Mouse (Mus musculus) ES-CJ7 (cell line): ENCODE data around the gene Pard3b.

Experiments used
- DNase-seq: peaks from one replicate; pipeline ENCODE4 v3.0.0; 2011; ENCODE audit warnings: low read depth, low spot score

The Pard3b gene

DNA sequence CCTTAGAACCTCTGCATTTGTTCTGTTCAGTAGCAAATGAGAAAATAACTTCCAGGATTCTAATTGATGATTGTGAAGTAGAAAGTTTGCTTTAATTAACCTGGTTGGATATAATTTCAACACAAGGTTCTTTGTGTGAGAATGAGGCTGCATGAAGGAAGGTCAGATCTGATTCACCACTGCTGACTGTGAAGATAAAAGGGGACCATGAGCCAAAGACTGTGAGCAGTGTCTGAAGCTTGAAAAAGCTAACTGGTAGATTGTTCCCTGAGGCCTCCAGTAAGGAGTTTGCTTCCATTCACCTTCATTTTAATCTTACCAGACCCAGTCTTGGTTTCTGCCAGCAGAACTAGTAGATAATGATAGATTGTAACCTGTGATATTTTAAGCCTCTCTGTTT is 108.9 kb downstream of the Pard3b start:
- no peak for DNase-seq

DNA sequence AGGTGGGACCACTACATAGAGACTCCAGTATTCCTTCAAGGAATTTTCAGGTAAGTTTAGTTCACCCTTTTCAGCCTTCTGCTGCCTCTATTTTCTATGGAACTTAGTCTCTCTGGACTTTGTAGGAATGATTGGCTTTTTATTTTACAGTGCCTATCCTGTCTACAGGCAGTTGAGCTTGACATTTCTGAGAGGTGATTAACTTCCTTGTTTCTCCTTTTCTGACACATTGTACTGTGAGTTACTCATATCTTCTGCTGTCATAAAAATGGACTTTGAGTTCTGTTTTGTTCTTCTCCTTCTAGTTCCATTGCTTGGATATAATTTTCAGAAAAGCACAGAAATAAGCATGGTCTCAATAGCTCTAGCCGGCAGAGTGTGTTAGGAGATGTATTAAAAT is 112.4 kb downstream of the Pard3b start:
- no peak for DNase-seq

DNA sequence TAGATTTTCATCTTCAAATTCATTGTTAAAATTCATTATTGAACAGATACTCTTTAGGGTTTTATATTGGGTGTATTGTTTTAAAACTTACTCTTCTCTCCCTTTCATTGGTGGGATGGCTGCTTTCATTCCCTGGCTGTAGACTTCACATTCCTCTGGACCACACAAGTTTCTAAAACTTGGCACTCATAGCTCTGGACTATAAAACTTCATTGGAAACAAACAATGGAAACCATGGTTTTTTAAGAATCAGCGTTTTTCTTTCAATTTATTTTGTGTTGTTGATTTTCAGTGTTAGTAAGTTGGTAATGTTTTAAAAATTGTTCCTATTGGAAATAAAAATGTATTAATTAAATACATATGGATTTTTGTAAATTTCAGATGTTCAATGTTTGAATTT is 118.1 kb downstream of the Pard3b start:
- no peak for DNase-seq

DNA sequence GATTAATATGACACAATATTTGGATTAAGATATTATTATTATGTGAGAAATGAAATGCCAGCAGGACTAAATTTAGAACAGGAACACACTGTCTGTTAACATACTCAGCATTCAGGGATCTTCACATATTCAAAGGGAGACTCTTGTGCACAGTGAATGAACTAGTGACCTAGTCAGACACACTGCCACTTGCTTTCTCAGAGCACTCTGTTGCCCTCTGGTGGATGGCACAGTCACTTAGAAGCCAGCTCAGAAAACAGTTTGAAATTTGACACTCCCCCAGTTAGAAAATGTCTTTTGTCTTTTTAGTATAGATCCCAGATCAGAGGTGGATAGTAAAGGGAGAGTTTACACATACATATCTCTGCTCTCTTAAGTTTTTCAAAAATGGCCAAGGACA is 132.6 kb downstream of the Pard3b start:
- DNase-seq = peak; percentile 84

DNA sequence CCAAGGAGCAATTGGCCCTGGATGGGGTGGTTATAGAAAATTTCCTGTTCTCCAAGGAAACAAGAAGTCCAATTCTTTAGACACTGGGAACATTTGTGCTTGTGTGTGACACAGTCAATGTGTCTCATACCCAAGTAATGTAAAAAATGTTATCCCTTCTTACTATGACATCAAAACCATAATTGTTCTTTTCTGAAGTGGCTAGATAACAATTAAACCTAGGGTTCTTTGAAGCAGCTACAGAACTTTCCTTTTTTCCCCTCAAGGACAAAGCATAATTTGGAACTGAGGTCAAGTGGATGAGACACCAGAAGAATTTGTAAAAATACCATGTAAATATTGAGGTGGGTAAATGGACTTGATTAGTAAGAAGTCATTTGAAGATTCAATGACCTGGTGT is 140.1 kb downstream of the Pard3b start:
- no peak for DNase-seq

DNA sequence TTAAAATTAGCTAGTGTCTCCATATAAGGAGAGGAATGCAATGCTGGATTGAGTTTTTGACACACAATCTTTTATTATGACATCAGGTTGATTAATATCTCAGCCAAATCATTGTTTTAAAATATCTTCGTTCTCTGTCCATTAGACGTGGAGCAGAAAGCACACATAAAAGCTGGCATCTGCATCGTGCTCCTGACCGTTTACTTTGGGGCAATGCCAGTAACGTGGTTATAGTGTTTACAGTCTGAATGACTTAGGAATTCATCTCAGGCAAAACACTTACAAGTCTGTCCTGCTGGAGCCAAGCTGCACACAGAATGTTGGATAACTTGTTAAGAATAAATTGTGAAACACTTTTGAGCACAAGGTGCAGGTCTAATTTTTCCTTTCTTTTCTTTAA is 141.3 kb downstream of the Pard3b start:
- no peak for DNase-seq

DNA sequence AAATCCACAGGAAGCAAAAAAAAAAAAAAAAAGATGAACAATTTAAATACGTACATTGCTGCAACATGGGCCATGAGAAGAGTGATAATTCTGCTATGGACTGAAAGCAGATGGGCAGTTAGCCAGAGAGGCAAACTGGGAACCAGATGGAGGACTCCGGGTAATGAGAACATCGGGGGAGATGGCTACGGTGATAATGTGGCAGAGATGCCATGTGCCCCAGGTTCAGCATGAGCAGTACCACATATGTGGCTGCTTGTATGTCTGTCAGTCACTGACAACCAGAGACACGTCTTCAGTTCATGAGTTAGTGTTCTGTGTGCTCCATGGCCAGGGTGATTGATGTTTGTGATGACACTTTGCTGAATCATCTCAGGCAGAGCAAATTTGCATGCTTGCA is 157.7 kb downstream of the Pard3b start:
- no peak for DNase-seq

DNA sequence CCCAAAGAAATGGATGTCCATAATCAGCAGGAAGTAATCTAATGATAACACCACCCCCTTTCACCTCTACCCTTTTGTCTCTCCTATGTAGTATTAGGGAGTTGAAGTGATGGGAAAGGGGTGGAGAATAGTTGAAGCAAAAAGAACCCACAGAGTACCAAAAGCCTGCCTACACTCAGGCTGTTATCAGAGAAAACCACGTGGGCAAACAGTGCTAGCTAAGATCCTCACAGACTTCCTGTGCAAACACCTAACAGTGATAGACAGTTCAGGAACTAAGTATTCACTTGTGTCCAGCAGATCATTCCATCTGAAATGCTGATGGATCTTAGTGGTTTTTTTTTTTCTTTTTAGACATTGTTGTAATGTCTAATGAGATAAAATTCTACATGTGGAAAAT is 181.6 kb downstream of the Pard3b start:
- DNase-seq = no peak

DNA sequence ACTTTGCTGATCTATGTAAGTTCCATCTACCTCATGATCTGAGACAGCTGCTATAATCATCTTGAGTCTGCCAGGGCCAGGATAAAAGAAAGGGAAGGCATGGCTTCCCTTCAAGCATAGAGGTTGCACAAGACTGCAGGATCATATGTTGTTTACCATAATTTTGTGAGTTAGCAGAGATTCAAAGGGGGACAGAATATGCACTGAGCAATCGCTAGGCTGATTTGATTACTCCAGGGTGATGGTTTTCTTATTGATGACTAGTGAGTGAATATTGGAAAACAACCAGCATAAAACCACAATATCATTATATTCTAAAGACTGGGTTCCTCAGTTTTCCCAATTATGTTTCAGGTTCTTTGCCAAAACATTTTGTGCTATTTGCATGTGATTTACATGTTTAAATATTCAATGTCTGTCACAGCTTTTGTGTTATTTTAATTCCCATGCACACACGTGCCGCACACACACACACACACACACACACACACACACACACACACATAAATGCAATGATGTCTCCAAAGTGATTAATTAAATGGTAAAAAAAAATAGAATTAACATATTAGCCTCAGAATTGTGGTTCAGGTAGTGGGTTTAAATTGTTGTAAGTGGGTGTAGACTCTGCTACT is 187.1 kb downstream of the Pard3b start:
- no peak for DNase-seq

DNA sequence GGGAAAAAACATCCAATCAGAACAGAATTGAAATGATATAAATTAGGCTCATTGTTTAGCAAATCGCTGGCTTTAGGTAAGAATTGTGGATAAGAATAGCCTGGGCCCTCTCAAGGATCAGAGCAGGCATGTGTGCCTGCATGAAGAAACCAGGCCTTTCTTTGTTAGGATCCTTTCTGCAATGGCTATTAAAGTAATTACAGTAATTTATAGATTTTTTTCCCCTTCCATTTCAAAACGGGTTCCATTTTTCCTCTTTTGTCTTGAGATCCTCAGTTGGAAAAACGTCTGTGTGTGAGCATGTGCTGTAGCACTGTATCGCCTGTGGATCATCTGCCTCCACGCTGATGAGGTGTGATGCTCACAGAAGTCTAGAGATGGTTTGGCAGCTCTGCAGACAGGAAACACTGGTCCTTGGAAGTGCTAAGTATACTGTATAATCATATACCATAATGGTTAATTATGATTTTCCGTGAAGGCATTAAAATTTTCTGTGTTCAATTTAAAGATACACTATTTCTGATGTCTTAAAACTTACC is 198.5 kb downstream of the Pard3b start:
- no peak for DNase-seq

DNA sequence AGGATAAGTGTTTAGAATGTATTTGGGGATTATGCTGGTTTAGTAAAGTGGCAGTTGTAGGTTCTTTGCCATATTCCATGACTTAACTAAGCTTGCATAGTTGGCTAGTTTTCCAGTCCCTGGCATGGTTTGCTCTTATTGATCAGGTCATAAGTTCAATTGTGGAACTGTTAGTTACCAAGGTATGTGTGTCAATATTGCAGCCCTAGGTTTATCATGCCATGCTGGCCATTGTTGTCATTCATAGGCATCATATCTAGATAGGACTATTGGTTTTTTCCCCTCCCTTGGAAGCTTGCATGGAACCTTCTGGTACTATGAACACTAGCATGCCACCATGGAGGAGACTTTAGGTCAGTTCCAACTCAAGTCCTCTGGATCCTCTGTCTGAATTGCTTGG is 208.0 kb downstream of the Pard3b start:
- no peak for DNase-seq

DNA sequence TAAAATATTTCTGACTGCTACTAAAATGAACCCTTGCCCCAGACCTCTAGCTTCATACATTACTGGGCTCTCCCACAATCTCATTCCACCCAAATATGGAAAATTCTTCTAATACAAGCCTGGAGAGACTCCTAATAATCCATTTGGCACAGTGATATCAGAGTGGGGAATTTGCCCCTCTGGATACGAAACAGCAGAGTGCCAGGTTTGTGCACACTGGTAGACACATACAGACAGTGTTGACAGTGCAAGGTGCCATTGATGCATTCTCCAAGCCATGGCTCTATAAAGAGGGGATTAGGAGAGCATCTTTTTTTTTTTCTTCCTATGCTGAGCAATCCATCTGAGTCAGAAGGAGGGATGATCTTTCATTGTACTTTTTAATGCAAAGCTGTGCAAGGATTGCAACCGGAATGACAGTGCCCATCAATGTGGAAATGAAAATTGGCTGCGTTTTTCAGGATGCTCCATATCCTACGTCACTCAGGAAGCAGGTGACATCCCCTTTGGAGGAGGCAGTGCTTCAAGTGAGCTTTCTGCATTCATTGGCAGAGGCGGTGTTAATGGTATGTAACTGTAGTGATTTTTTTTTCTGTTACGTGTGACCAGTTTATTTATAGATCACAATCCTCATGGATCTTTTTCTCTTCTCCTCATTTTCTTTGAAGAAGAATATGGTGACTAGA is 210.5 kb downstream of the Pard3b start:
- DNase-seq = no peak

DNA sequence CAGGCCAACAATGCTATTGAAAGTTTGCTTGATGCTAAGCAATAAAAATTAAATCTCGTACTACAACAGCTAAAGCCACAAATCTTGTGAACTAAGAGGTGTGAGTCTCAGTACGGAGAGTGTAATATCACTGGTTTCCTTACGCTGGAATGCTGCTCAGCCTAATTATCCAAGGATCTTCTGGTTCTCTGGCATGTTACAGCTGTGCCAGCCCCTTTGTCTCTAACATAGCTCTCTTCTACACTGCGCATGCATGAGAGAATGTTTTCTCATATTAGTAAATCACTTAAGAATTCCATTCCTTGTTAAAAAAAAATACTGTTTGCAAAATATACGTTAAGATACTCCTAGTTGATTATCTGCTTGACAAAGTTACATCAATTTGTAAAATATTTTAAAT is 211.8 kb downstream of the Pard3b start:
- DNase-seq = no peak

DNA sequence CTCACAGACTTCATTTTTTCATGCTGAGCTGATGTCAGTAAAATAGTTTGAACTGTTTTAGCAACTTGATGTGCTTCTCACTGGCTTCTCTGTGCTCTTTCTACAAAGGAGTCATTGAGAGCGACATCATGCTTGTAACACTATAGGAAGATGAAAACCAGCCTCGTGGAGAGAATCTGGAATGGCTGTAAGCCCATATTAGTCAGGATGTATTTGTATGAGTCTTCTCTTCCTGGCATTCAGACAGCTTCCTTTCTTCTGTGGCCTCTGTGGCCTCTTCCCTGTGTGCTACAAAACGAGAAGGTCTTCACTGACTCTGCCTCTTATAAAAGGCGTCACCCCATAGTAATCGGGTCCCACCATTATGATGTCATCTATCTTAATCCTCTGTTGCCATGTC is 212.6 kb downstream of the Pard3b start:
- DNase-seq = no peak

DNA sequence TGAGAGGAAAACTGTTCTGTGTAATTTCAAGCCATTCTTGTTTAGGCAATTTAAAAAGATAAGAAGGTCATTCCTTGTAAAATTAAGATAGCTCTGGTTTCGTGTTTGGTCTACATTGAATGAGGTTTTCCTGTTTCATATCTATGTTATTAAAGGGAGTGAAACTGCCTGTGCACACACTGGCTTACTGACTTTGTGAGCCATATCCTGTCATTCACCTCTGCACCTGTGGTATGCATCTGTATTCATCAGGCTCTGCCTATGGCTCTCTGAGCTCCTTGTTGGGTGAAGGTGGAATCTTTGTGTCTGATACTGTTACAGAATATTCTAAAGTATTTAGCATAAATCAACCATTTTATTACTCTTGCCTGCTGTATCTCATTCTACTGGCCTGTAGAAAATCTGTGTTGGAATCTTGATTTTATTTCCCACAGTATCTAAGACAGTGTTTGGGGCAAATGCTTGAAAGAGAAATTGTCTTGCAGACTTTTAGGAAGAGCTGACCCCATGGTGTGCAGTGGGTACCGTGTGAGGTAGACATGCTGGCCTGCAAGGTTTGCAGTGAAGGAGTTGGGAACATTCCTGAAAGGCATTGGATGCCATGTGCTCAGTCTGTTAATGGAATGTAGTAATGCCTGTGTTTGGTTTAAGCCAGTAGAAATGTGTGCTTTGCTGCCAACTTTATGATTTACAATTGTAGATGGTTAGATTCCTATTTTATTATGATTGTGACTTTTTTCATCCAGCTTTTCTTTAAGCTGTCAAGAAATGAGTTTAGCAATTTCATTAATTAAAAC is 228.9 kb downstream of the Pard3b start:
- no peak for DNase-seq

DNA sequence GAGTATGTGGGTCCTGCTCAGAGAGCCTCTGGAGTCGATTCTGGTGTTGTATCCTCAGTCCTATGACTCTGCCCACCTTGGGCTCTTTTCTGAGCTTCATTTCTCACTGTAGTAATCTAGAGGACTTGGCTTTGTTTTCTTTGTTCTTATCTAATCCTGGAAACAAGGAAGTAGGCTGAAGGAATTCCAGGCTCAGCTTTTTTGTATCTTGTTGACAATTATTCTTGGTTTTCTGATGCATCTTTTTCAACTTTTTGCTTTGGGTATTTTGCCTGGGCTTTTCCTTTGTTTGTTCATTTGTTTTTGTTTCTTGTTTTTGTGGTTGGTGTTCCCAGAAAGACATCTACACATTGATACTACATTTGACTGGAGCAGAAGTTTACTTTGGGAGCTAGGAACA is 236.3 kb downstream of the Pard3b start:
- no peak for DNase-seq

DNA sequence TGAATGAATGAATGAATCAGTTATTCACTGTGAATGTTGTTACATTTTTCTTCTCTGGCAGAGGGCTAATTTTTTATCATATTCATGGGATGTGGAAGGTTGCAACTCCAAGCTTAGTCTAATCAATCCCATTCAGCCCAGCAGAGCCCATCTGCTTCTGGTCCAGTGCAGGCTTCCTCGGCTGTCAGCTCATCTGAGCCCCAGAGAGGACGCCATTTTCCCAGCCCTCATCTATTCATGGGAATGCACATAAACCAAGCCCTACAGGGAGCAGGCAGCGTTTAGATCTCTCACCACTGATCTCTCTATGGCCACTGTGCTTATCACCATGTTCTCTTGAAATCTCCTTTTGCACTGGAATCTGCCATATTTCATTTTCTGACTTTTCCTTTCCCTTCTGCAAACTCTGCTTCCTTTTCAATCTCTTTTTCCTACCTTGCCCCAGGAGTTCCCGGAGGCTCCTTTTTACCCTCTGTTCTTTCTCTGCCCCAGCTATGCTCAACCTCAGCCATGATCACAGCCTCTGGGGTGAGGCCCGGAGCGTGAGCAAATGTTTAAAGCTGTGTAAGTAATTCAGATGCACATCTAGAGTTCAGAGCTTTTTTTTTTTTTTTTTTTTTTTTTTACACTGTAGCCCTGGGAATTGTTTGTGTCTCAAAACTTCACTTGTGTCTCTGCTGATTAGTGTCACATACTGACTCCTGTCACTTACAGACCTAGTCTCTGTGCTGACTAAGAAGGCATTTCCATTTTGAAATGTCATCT is 241.3 kb downstream of the Pard3b start:
- no peak for DNase-seq

DNA sequence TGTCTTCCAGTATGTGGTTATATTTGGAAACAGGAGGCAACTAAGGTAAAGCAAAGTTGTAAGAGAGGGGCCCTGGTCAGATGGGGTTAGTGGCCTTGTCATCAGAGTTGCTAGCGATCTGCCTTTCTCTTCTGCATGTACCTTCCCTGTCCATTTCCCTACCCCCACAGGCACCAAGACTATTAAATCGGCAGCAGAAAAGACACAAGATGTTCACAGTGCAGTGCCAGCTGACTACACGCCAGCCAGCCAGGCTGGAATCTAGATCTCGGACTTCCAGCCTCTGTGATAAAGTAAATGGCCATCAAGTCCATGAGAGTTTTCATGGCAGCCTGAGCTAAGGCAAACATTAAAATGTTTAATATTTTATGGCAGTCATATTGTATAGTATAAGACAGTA is 257.4 kb downstream of the Pard3b start:
- no peak for DNase-seq

DNA sequence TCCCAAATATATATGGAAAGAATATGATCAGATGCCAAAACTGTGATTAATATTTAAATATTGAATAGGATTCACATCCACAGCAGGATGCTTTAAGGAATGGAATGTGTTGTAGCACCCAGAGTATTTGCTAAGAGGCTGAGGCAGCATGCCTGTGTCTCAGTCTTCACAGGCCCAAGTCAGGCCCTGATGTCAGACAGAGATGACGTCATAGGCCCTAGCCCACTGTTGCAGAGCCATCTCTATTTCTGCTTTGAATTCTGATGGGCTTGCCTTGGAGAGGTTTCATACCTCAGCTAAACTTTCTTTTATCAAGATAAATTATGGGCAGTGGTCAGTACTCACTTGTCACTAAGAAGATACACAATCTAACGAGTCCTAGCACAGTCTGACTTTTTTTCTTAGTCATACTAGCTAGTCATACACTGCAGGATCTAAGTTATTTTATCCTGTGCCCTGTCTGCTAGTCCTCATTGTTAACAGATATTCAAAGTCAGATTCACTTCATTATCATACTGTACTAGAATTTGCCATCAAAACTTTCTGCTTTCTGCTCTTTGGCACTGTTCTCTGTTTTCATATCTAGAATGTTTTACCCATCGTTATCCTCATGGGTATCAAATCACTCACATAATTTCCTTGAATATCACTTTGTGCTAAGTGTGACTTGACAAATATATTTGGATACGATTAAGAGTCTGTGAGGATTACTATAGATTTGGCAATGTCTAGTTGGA is 264.8 kb downstream of the Pard3b start:
- no peak for DNase-seq

DNA sequence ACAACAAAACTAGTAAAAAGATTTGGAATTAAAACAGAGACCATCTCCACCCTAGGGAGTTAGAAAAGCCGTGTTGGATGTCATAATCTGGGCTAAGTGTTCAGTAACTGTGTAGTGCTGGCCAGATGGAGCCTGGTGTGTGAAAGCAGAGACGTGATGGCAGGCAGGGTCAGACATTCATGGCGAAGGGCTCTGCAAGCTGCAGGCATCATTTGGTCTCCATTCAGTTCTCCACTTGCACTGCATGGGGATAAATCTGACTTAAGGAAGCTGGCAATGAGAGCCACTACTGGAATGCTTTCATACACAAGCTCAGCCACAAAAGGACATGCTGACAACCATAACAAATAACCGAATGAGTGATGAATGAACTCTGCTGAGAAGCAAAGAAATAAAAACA is 265.4 kb downstream of the Pard3b start:
- DNase-seq = no peak

DNA sequence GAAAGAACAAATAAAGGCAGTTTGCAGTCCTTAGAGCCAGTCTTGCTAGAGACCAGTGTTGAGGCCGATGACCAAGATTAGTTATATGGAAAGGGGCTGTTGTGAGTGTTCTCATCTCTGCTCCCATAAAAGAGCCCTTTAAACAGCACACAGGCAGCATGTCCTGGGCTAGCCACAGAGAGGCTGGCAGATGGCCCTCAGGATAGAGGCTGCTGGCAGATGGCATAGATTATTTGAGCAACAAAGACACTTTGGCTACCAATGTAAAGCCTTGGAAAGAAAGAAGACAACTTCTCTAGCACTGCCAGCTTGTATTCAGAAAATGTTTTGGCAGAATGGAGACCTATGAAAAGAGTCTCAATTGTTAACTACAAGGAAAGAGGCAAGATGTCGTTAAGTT is 274.3 kb downstream of the Pard3b start:
- DNase-seq = no peak
